Mouse (Mus musculus) intestine, embryonic 15.5 days (tissue): ENCODE results near the gene Tox2. TPM values are rescaled to one million over a fixed set of nuclear protein-coding genes. Genes with fewer than 3 reads are reported as not detected.
A peak's percentile ranks its signal among the peaks of the same experiment; 100 is the strongest.

Source experiments
- ATAC-seq: fragments of 200-750 bp; cut with Nextera tagmentation; 2 replicates; pipeline ENCODE4 v1.8.0; 2017; ENCODE audit warnings: moderate TSS enrichment, moderate library complexity
- H3K27ac ChIP-seq: fragments of 300-500 bp; sonication (generic); 2 replicates; pipeline ENCODE4 v1.5.1; 2015; ENCODE audit warnings: mild to moderate bottlenecking, inconsistent platforms
- H3K27me3 ChIP-seq: fragments of 300-500 bp; sonication (generic); replicated peaks from 2 replicates; pipeline ENCODE4 v1.6.1; 2015; ENCODE audit warnings: inconsistent platforms
- H3K36me3 ChIP-seq: fragments of 300-500 bp; sonication (generic); 2 replicates; pipeline ENCODE4 v1.6.1; 2015; ENCODE audit warnings: inconsistent platforms
- H3K4me1 ChIP-seq: fragments of 300-500 bp; sonication (generic); replicated peaks from 2 replicates; pipeline ENCODE4 v1.6.1; 2015; ENCODE audit warnings: inconsistent platforms
- H3K4me2 ChIP-seq: fragments of 300-500 bp; sonication (generic); replicated peaks from 2 replicates; pipeline ENCODE4 v1.6.1; 2015; ENCODE audit warnings: mild to moderate bottlenecking, inconsistent platforms
- H3K4me3 ChIP-seq: fragments of 300-500 bp; sonication (generic); replicated peaks from 2 replicates; pipeline ENCODE4 v1.5.1; 2015; ENCODE audit warnings: inconsistent platforms
- H3K9ac ChIP-seq: fragments of 300-500 bp; sonication (generic); 2 replicates; pipeline ENCODE4 v1.6.1; 2015; ENCODE audit warnings: inconsistent platforms
- H3K9me3 ChIP-seq: fragments of 300-500 bp; sonication (generic); 2 replicates; pipeline ENCODE4 v1.6.1; 2016; ENCODE audit warnings: inconsistent platforms
- WGBS: fragments of 180-500 bp; shearing (Covaris S2); methylation state at CpG from one replicate; pipeline ENCODE4 v1.1.7; 2015; 5-methylcytosine and 5-hydroxymethylcytosine counted together
- polyA plus RNA-seq: library from polyadenylated mRNA; unstranded; fragments of >200 nt; fragmentation: Nextera tagmentation; extraction: Ambion mirVana; gene quantifications from 2 replicates; pipeline ENCODE4 v1.2.1, GENCODE M21; 2015

Gene Tox2
- polyA plus RNA-seq, 1 experiment from 2014 or later: 6.1 TPM

GRCm38 (mm10) chr2:163192485-163192884, 10.4 kb upstream of the Tox2 start:
- H3K9ac ChIP-seq: no peak overlapping the region
- no peaks in the 10 kb centered on the region for H3K9me3 ChIP-seq
- no peak overlapping the region for H3K4me3 ChIP-seq
- no peaks in the 10 kb centered on the region for H3K27me3 ChIP-seq
- H3K4me1 ChIP-seq: peaks cover 14% of the 10 kb centered on the region; the same call in 1 of the 2 replicates
- H3K4me2 ChIP-seq: no peak overlapping the region
- no peaks in the 10 kb centered on the region for H3K36me3 ChIP-seq
- H3K27ac ChIP-seq: no peak overlapping the region
- 77% methylated on average over 6 of the region's 6 CpGs for WGBS
- ATAC-seq: no peak

GRCm38 (mm10) chr2:163194015-163194414, 8.9 kb upstream of the Tox2 start:
- Histone ChIP-seq H3K9me3 (no peaks in the 10 kb centered on the region), H3K27ac (no peak overlapping the region)

GRCm38 (mm10) chr2:163194543-163194942, 8.4 kb upstream of the Tox2 start:
- Histone ChIP-seq H3K4me2 (no peak overlapping the region), H3K4me3 (no peak overlapping the region), H3K27ac (no peak overlapping the region), H3K27me3 (no peaks in the 10 kb centered on the region), H3K36me3 (no peaks in the 10 kb centered on the region), H3K9me3 (no peaks in the 10 kb centered on the region), H3K4me1 (peaks cover 14% of the 10 kb centered on the region; the same call in 1 of the 2 replicates), H3K9ac (no peak overlapping the region)
- ATAC-seq: 0 out of 2 replicates have a peak, but pooled peaks have one; percentile 21
- 59% methylated on average over 5 of the region's 5 CpGs for WGBS

More at GRCm38 (mm10) chr2:163194015-163194414, 8.9 kb upstream of the Tox2 start:
- WGBS: 77% methylated on average over 2 of the region's 2 CpGs
- no peak for ATAC-seq
- H3K27me3 ChIP-seq: no peaks in the 10 kb centered on the region
- no peak overlapping the region for H3K4me2 ChIP-seq
- peaks cover 14% of the 10 kb centered on the region; the same call in 1 of the 2 replicates for H3K4me1 ChIP-seq
- H3K4me3 ChIP-seq: no peak overlapping the region
- H3K36me3 ChIP-seq: no peaks in the 10 kb centered on the region
- no peak overlapping the region for H3K9ac ChIP-seq

- Histone ChIP-seq H3K27ac (no peak overlapping the region; the same call in 1 of the 2 replicates), H3K27me3 (no peaks in the 10 kb centered on the region), H3K9me3 (no peaks in the 10 kb centered on the region), H3K4me2 (no peak overlapping the region), H3K4me1 (peaks cover 14% of the 10 kb centered on the region; the same call in 1 of the 2 replicates), H3K9ac (no peak overlapping the region), H3K4me3 (no peak overlapping the region), H3K36me3 (no peaks in the 10 kb centered on the region)
- 0 out of 2 replicates have a peak, but pooled peaks have one; percentile 7 for ATAC-seq
- WGBS: 56% methylated on average over 6 of the region's 6 CpGs
These were observed 7.7 kb upstream of the Tox2 start for GRCm38 (mm10) chr2:163195106-163195833.

- Histone ChIP-seq H3K27me3 (no peaks in the 10 kb centered on the region), H3K9me3 (no peaks in the 10 kb centered on the region), H3K36me3 (no peaks in the 10 kb centered on the region), H3K4me3 (no peak overlapping the region), H3K4me2 (no peak overlapping the region), H3K9ac (no peak overlapping the region), H3K4me1 (peaks cover 14% of the 10 kb centered on the region; the same call in 1 of the 2 replicates), H3K27ac (no peak overlapping the region)
- WGBS: 48% methylated on average over 6 of the region's 6 CpGs
- peak; percentile 76 for ATAC-seq
These were observed 7.1 kb upstream of the Tox2 start for GRCm38 (mm10) chr2:163195834-163196145.

- ATAC-seq: no peak
- Histone ChIP-seq H3K27ac (peak overlapping the region; percentile 46; the same call in 1 of the 2 replicates), H3K9ac (no peak overlapping the region), H3K4me3 (peak overlapping the region; percentile 56; the same call in 1 of the 2 replicates), H3K4me1 (peaks cover 18% of the 10 kb centered on the region), H3K27me3 (peaks cover 35% of the 10 kb centered on the region), H3K9me3 (no peaks in the 10 kb centered on the region), H3K4me2 (peak overlapping the region; percentile 98), H3K36me3 (no peaks in the 10 kb centered on the region)
- 48% methylated on average over 8 of the region's 8 CpGs for WGBS
These were observed 1.0 kb upstream of the Tox2 start for GRCm38 (mm10) chr2:163201897-163202296.

GRCm38 (mm10) chr2:163202553-163202883, 407 bp upstream of the Tox2 start:
- Histone ChIP-seq H3K27ac (no peak overlapping the region), H3K9me3 (no peaks in the 10 kb centered on the region), H3K4me3 (peak overlapping the region; percentile 56), H3K9ac (no peak overlapping the region), H3K4me1 (peaks cover 18% of the 10 kb centered on the region), H3K27me3 (peaks cover 35% of the 10 kb centered on the region), H3K36me3 (no peaks in the 10 kb centered on the region), H3K4me2 (peak overlapping the region; percentile 98)
- 3% methylated on average over 4 of the region's 4 CpGs for WGBS
- ATAC-seq: peak; percentile 46

- H3K9ac ChIP-seq: peak overlapping the region; percentile 58
These were observed 966 bp downstream of the Tox2 start for GRCm38 (mm10) chr2:163203635-163204547.

GRCm38 (mm10) chr2:163204548-163205261, 1.8 kb downstream of the Tox2 start:
- H3K9ac ChIP-seq: peak overlapping the region; percentile 45
- peak overlapping the region; percentile 98 for H3K4me2 ChIP-seq
- WGBS: 1% methylated on average over 45 of the region's 45 CpGs
- no peak overlapping the region for H3K27ac ChIP-seq
- peaks cover 35% of the 10 kb centered on the region for H3K27me3 ChIP-seq
- peaks cover 18% of the 10 kb centered on the region for H3K4me1 ChIP-seq
- no peaks in the 10 kb centered on the region for H3K36me3 ChIP-seq
- H3K9me3 ChIP-seq: no peaks in the 10 kb centered on the region
- peak; percentile 42; the same call in 1 of the 2 replicates for ATAC-seq
- H3K4me3 ChIP-seq: peak overlapping the region; percentile 56

More at GRCm38 (mm10) chr2:163203635-163204547, 966 bp downstream of the Tox2 start:
- H3K9me3 ChIP-seq: no peaks in the 10 kb centered on the region
- ATAC-seq: peak; percentile 4
- no peak overlapping the region for H3K27ac ChIP-seq
- H3K4me1 ChIP-seq: peaks cover 18% of the 10 kb centered on the region
- H3K36me3 ChIP-seq: no peaks in the 10 kb centered on the region
- H3K4me3 ChIP-seq: peak overlapping the region; percentile 56
- H3K4me2 ChIP-seq: peak overlapping the region; percentile 98
- WGBS: 2% methylated on average over 75 of the region's 75 CpGs
- H3K27me3 ChIP-seq: peaks cover 35% of the 10 kb centered on the region

GRCm38 (mm10) chr2:163205262-163205647, 2.3 kb downstream of the Tox2 start:
- peaks cover 35% of the 10 kb centered on the region for H3K27me3 ChIP-seq
- WGBS: 8% methylated on average over 6 of the region's 6 CpGs
- no peak overlapping the region for H3K9ac ChIP-seq
- no peak for ATAC-seq
- H3K4me1 ChIP-seq: peaks cover 18% of the 10 kb centered on the region
- no peaks in the 10 kb centered on the region for H3K9me3 ChIP-seq
- H3K4me2 ChIP-seq: peak overlapping the region; percentile 98
- no peak overlapping the region for H3K27ac ChIP-seq
- H3K36me3 ChIP-seq: no peaks in the 10 kb centered on the region
- peak overlapping the region; percentile 56 for H3K4me3 ChIP-seq

- Histone ChIP-seq H3K4me3 (no peak overlapping the region), H3K9ac (no peak overlapping the region), H3K4me2 (no peak overlapping the region), H3K9me3 (no peaks in the 10 kb centered on the region), H3K27ac (no peak overlapping the region), H3K4me1 (peaks cover 18% of the 10 kb centered on the region), H3K27me3 (peaks cover 35% of the 10 kb centered on the region), H3K36me3 (no peaks in the 10 kb centered on the region)
- 59% methylated on average over 17 of the region's 17 CpGs for WGBS
- ATAC-seq: no peak
These were observed 3.0 kb downstream of the Tox2 start for GRCm38 (mm10) chr2:163205737-163206490.
